Mouse (Mus musculus) layer of hippocampus, adult 2 months (tissue): ENCODE measurements around the gene Gm11172. TPM values are rescaled to one million over a fixed set of nuclear protein-coding genes. Genes with fewer than 3 reads are reported as not detected.
A peak's percentile ranks its signal among the peaks of the same experiment; 100 is the strongest.

Source experiments
- DNase-seq, 2 experiments: peaks; one replicate each; pipeline ENCODE4 v3.0.0; 2022; ENCODE audit warnings: low spot score in 2 of 2
- H3K27ac ChIP-seq: fragments of 200-600 bp; 2 replicates; pipeline ENCODE4 v1.8.1; 2022
- H3K4me3 ChIP-seq: fragments of 200-600 bp; 2 replicates; pipeline ENCODE4 v1.8.1; 2022; ENCODE audit warnings: mild to moderate bottlenecking
- CTCF ChIP-seq: fragments of 200-600 bp; conservative IDR thresholded peaks from 2 replicates; pipeline ENCODE4 v1.8.1; 2022; ENCODE audit warnings: antibody characterized with exemption, mild to moderate bottlenecking, moderate library complexity
- long read RNA-seq, 2 experiments: library from polyadenylated mRNA; stranded (forward); transcript quantifications; one replicate each; pipeline ENCODE4 v2.0.0; 2021; ENCODE audit warnings: borderline mapping rate in 2 of 2
- total RNA-seq, 2 experiments: library from RNA; stranded (reverse); gene quantifications; 2 replicates each; pipeline ENCODE4 v1.2.3; 2021

The Gm11172 gene
- total RNA-seq, result not detected
- long read RNA-seq, experiment 1, result 0 reads
- long read RNA-seq, experiment 2, result 0 reads

DNA sequence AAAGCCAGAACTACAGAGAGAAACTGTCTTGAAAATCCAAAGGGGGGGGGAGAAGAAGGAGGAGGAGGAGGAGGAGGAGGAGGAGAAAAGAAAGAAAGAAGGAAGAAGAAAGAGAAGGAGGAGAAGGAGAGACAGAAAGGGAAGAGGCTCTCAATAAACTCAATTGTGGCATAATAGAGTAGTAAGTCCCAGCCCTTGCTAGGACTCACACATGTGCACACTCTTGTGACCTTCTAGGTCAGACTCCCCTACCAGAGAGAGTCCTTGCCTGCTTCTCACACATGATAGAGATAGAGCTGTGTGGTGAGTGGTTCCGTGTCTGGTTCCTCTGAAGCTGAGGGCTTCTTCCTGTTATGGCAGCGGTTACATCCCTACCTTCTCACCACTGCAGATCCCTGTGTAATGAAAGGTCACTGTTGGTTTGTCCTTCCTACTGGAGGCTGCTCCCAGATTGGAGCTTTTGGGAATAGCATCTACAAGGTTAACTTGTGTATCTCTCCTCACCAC is at the start of gene Gm11172:
TSS of gene Gm11172 (plus strand) at position 51 of the 507 bp plus-strand sequence.
- Histone ChIP-seq H3K27ac (no peak within 1 kb of the TSS), H3K4me3 (no peak within 1 kb of the TSS)
- DNase-seq, result no peak
- TF ChIP-seq CTCF, result no peak

DNA sequence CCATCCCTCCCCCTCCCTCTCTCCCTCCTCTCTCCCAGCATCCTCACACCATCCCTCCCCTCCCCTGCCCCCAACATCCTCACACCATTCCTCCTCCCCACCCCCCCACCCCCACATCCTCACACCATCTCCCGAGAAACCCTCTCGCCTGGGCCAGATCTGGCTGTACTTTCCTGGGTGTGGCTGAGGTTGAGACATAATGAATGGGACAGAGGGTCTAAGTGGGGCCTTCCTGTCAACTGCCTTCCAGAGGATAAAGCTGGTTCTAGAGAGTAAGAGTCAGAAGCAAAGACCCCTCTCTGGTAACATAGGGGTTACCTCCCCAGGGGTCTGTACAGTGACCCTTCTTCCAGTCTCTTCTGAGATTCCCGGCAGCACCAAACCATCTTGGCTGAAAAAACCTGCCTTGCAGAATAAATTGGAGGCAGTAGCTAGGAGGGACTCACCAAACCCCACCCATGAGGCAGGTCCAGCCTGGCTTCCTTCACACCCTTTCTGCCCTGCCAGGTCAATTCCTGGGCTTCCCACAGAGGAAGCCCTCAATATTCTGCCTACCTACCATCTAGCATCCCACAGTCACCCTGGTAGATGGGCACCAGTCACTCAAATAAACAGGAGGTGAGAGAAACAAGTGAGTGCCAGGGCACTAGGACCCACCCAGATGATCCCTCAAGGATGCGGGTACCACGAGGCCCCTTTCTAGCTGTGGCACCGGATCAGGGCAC is 49.0 kb upstream of the Gm11172 start:
- no peak for DNase-seq
- Histone ChIP-seq H3K27ac (no peak overlapping the region), H3K4me3 (no peak overlapping the region)
- TF ChIP-seq CTCF, result no peak

DNA sequence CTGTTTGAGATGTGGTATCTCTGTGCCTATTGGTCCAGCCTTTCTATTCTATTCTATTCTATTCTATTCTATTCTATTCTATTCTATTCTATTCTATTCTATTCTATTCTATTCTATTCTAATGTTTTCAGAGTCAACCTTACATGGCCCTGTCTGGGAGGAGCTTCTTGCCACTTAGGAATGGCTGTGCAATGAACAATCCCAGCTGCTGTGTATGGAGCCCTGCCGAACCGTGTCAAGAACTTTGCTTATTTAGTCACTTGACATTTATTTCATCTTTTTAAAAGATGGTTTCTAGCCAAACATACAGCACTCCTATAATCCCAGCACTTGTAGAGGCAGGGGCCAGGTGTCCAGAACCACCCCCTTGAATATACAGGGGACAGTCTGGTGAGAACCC is 48.4 kb upstream of the Gm11172 start:
- no peak for TF ChIP-seq CTCF
- no peak overlapping the region for H3K4me3 ChIP-seq
- DNase-seq, result no peak
- H3K27ac ChIP-seq, result no peak overlapping the region

DNA sequence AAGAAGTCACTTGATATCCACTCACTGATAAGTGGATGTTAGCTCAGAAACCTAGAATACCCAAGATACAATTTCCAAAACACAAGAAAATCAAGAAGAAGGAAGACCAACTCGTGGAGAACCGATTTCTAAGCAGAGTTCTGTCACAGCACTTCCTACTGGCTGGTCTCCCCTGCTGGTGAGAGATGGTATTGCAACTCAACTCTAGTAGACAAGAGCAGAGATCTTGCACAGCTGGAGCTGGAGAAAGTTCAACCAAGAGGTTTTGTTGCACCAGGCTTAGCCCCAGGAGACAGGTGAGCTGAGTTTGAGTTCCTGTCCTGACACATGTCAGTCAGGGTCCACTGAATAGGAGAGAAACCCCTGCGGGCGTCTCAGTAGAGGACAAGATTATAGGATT is 45.6 kb upstream of the Gm11172 start:
- no peak overlapping the region for H3K4me3 ChIP-seq
- no peak overlapping the region for H3K27ac ChIP-seq
- peak; percentile 41 to 74 for DNase-seq
- TF ChIP-seq CTCF, result peak; percentile 88

DNA sequence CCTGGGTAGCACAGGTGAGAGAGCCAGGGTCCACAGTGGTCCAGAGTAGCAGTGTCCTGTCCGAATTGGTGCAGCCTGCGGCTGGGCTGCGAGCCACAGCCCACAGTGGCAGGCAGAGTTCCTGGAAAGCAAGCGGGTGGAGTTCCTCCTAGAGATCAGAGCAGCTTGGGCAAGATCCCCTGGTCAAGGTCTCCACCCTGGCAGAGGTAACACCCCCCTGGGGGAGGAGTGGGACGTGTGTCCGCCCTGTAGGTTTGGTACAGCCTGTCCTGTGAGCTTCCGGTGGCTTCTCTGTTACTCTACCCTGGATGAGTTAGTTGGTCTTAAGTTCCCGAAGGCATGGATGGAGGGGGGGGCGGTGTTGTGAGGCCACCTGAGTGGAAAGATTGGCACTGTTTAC is 43.9 kb upstream of the Gm11172 start:
- no peak for DNase-seq
- TF ChIP-seq CTCF, result no peak
- H3K4me3 ChIP-seq, result no peak overlapping the region
- H3K27ac ChIP-seq, result no peak overlapping the region

DNA sequence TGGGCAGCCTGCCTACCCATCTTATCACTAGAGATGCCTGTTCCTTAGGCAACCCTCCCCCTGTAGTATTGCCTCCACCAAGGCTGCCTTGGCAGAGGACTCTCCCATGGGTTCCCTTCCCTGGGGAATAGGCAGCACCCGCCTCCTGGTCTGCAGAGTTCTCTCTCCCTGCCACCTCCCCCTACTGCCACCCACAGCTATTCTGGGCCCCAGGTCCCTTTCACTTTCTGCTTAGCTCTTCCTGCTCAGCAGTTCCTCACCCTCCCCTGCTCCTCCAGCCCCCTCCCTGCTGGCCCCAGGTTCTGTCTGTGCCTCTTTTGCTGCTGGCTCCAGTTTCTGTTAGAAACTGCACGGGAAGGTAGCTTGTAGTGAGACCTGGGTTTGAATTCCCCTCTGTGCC is 43.1 kb upstream of the Gm11172 start:
- Histone ChIP-seq H3K27ac (no peak overlapping the region), H3K4me3 (no peak overlapping the region)
- no peak for TF ChIP-seq CTCF
- peak in 1 of 2 experiments; percentile 19 for DNase-seq

DNA sequence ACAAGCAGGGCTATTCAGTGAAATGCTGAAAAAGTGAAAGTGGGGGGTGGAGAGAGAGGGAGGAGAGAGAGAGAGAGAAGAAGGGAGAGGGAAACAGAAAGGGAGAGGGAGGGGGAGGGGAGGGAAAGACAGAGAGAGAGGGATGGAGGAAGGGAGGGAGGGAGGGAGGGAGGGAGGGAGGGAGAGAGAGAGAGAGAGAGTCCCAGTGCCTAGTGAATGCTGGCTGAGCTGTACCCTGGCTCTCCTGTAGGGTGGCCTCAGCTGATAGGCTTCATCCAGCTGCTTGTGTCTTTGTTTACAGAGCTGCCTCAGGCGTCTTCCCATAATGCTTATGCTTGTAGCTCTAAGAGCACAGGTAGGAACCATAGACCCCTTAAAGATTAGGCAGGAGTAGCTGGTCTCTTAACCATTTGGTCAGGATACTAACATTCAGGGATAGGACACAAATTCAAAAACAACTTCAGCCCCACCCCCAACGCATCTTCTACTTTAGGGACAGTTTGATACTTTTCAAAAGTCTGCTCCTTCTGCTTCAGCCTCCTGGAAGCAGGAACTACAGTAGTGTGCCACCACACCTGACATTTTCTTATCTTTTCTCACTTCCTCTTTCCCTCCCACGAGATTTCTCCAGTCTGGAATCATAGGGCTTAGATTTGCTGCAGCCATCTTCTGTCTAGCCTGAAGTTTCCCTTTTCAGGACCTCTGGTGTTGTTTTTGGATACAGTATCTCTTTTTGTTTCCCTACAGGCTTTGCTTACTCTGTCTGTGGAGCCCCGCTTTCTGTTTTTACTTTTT is 42.0 kb upstream of the Gm11172 start:
- no peak for DNase-seq
- peak; percentile 38 for TF ChIP-seq CTCF
- Histone ChIP-seq H3K4me3 (no peak overlapping the region), H3K27ac (no peak overlapping the region)

DNA sequence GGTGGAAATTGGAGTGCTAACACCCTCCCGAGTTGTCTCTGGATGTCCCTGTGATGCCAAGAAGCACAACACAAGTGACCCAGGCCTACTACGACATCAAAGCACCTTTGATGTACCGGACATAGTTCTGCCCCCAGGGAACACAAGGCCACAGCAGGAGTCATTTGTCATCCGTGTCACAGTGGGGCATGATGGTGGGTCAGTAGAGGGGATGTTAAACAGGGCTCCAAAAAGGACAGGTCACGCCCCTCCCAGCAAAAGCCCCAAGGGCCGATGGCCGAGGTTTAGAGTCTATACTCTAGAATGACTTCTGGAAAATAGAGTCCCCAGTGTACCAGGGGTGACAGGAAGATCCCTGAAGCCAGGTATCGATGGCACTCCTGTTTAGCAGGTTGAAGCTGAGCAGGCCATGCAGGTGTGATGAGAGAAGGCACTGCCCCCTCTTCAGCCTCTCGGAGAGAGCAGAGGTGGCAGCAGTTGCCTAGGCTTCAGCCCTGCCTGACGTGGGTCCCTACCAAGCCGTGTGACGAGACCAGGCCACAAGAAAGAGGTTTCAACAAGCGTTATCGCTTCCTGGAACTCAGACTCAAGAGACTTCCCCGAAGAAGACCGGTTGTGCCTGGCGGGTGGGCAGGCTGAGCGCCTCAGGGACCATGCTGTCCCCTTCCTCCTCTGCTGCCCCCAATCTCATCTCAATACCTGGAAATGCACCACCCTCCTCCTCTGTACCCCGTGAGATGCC is 40.8 kb upstream of the Gm11172 start:
- Histone ChIP-seq H3K4me3 (no peak overlapping the region), H3K27ac (no peak overlapping the region)
- no peak for TF ChIP-seq CTCF
- no peak for DNase-seq

DNA sequence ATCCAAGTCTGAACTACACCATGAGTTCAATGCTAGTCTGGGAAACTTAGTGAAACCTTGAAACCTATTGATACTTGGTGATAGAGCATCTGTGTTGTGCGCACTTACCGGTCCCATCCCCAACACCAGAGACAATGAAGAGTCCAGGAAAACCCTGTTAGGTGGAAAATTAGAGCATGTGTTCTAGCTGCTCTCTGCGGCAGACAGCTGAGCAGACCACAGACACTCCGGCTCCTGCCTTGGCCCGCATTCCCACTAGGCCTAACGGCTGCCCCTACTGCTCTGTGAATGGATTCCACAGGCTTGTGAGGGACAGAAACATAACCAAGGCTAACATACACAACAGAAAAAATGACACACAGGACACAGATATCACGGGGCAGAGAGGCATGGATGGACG is 39.2 kb upstream of the Gm11172 start:
- TF ChIP-seq CTCF, result no peak
- DNase-seq, result no peak

DNA sequence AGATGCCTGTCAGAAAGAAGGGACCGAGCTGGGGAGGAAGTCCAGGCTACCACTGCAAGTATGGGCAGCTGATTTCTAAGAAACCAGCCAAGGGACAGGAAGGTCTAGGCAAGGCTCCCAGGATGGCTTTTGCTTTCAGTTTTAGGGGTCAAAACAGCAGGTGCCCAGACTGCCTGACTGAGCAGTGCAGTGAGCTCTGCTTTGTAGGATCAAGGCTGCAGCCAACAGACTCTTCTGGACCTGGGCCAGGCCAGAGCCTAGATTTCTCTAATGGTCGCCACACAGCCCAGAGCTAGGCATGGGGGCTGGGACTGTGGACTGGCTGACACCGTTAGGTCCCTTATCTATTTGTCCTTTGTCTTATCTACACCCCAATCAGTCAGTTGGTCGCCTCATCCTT is 38.0 kb upstream of the Gm11172 start:
- no peak overlapping the region for H3K27ac ChIP-seq
- no peak for TF ChIP-seq CTCF
- H3K4me3 ChIP-seq, result no peak overlapping the region
- DNase-seq, result no peak

More for the DNA sequence above, 39.2 kb upstream of the Gm11172 start:
- no peak overlapping the region for H3K4me3 ChIP-seq
- H3K27ac ChIP-seq, result no peak overlapping the region

DNA sequence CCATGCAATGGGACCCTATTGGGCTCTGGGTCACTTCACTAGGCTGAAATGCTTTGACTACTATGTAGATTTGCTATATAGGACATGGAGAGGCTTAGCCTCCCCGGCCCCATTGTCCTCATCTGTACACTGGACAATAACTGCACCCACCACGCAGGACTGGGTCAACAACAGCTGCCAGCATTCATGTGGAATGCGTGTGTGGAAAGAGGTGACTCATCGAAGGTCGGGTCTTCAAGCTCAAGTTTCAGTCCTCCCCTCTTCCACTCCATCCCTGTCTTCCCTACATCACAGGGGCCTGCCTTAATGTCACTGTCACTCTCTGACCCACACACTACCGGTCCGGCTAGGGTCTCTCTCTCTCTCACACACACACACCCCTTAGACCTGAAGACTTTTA is 36.4 kb upstream of the Gm11172 start:
- Histone ChIP-seq H3K4me3 (no peak overlapping the region), H3K27ac (no peak overlapping the region)
- DNase-seq, result no peak
- no peak for TF ChIP-seq CTCF

DNA sequence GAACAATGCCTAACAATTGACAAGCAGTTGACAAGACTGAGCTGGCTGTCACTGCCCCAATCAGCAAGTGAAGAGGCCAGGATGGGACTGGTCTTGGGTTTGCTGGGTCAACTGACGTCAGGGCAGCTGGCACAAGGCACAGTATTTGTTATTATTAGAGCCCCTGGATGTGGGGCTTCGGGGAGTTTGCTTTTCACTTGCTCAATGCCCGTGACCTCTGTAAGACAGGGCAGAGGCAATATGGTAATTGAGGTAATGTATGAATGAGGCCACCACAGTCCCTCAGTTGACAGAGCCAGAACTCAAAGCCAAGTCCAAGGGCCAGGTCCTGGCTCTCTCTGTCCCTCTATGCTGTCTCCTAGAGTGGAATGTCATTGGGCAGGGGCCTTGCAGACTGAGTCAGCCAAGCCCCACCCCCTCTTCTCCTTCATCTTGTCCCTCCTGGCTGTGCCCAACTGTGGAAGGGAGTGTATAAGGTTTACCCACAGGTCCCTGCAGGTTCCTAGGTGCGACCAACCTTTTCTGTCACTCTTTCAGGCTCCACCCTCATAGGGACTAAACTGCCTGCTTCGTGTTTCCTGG is 35.0 kb upstream of the Gm11172 start:
- Histone ChIP-seq H3K4me3 (no peak overlapping the region), H3K27ac (no peak overlapping the region)
- no peak for DNase-seq
- TF ChIP-seq CTCF, result no peak
